Mouse (Mus musculus) hindbrain, postnatal 0 days (tissue): ENCODE measurements around the gene Robo3. TPM values are rescaled to one million over a fixed set of nuclear protein-coding genes. Genes with fewer than 3 reads are reported as not detected.
A peak's percentile ranks its signal among the peaks of the same experiment; 100 is the strongest.

ENCODE experiments used
- ATAC-seq: fragments of 200-750 bp; cut with Nextera tagmentation; 2 replicates; pipeline ENCODE4 v1.8.0; 2017; ENCODE audit warnings: mild to moderate bottlenecking, moderate TSS enrichment, moderate library complexity
- DNase-seq: peaks from one replicate; pipeline ENCODE4 v3.0.0-alpha.2; 2015; ENCODE audit warnings: low spot score
- H3K27ac ChIP-seq: fragments of 300-500 bp; sonication (generic); 2 replicates; pipeline ENCODE4 v1.5.1; 2014; ENCODE audit warnings: mild to moderate bottlenecking
- H3K27me3 ChIP-seq: fragments of 300-500 bp; sonication (generic); 2 replicates; pipeline ENCODE4 v1.6.1; 2014; ENCODE audit warnings: low read length, mixed read lengths; ENCODE audit not compliant: insufficient read depth
- H3K36me3 ChIP-seq: fragments of 300-500 bp; sonication (generic); 2 replicates; pipeline ENCODE4 v1.6.1; 2014; ENCODE audit warnings: low read length, mixed read lengths; ENCODE audit not compliant: insufficient read depth
- H3K4me1 ChIP-seq: fragments of 300-500 bp; sonication (generic); 2 replicates; pipeline ENCODE4 v1.6.1; 2014; ENCODE audit warnings: antibody characterized with exemption, low read length, mixed read lengths; ENCODE audit not compliant: insufficient read depth
- H3K4me2 ChIP-seq: fragments of 300-500 bp; sonication (generic); 2 replicates; pipeline ENCODE4 v1.6.1; 2014; ENCODE audit warnings: low read depth, mild to moderate bottlenecking, low read length, moderate library complexity, mixed read lengths
- H3K4me3 ChIP-seq: fragments of 300-500 bp; sonication (generic); 2 replicates; pipeline ENCODE4 v1.5.1; 2014; ENCODE audit warnings: low read length
- H3K9ac ChIP-seq: fragments of 300-500 bp; sonication (generic); replicated peaks from 2 replicates; pipeline ENCODE4 v1.6.1; 2014; ENCODE audit warnings: mild to moderate bottlenecking, low read length, moderate library complexity, mixed read lengths
- H3K9me3 ChIP-seq: fragments of 300-500 bp; sonication (generic); 2 replicates; pipeline ENCODE4 v1.6.1; 2016; ENCODE audit warnings: low read length, mixed read lengths
- CTCF ChIP-seq: IDR thresholded peaks from 2 replicates; pipeline ENCODE4 v1.5.1; 2016; ENCODE audit warnings: antibody characterized with exemption, control low read depth, low read depth
- WGBS: fragments of 180-500 bp; shearing (Covaris S2); extraction: QIAGEN DNeasy Blood & Tissue Kit; methylation state at CpG from one replicate; pipeline ENCODE4 v1.1.7; 2014; 5-methylcytosine and 5-hydroxymethylcytosine counted together
- polyA plus RNA-seq: library from polyadenylated mRNA; unstranded; fragments of >200 nt; fragmentation: Nextera tagmentation; extraction: Ambion mirVana; gene quantifications from 2 replicates; pipeline ENCODE4 v1.2.1, GENCODE M21; 2015
- total RNA-seq: library from RNA; depleted of rRNA; stranded (reverse); fragments of >200 nt; gene quantifications from 2 replicates; pipeline ENCODE4 v1.2.3, GENCODE M21; 2014; rRNA removed

Robo3 gene
- total RNA-seq = 2.0 and 2.8 TPM in 2 replicates
- 1.5 and 1.6 TPM in 2 replicates for polyA plus RNA-seq

DNA sequence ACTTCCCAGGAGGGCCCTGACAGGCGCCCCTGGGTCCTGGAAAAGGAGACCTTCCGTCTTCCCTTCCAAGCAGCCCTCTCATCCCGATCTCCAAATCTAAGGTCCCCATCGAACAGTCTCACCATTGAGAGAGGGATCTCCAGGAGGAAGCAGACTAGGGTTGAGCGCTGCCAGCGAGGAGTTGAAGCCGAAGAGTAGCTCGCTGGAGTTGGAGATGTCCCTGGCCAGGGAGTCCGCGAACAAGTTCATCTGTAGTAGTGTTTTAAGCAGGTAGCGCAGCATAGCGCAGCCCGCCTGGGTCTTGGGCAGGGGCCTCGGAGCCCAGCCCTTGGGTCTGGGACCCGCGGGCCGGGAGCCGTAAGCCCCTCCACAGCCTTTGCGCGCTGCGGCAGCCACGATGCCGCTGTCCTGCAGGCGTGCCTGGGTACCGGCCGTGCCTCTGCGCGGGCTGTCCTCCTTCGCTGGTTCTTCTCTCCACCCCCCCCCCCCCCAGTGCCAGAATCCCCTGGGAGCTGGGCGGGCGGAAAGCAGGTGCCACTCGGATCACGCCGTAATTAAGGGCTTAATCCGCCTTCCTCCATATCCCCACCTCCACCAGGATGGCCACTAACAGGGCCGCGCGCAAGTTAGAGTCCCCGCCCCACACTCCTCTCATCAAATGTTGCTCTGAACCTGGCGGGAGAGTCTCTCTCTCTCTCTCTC lies at the start of gene Robo3:
Robo3 (minus strand) TSS at position 527 of the 702 bp plus-strand sequence.
- Histone ChIP-seq H3K9ac (no peak within 1 kb of the TSS), H3K4me2 (peak within 1 kb of the TSS; percentile 73), H3K9me3 (no peaks in the 10 kb centered on the region), H3K27me3 (peaks cover 56% of the 10 kb centered on the region), H3K4me3 (peak within 1 kb of the TSS; percentile 37), H3K27ac (no peak within 1 kb of the TSS), H3K4me1 (no peaks in the 10 kb centered on the region; the same call in 1 of the 2 replicates), H3K36me3 (no peaks in the 10 kb centered on the region)
- no peak for TF ChIP-seq CTCF
- DNase-seq = no peak
- no peak for ATAC-seq
- WGBS = under 1% methylated on average over 40 of the region's 40 CpGs

DNA sequence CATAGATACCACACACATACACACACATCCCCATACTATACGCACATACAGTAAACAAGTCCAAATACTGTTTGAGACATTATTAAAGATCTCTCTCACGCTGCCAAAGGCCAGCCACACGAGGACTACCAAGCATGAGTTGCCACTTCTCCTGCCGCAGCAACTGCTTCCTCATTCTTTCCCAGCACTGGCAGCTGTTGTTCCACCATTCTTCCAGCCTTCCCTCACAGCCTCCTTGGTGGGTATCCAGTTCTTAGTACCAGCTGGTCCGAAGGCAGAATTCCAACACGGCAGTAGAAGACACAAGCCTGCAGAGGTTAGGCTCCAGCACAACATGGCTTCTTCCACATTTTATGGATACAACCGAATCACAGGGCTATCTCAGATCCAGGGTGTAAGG lies 41.9 kb upstream of the Robo3 start:
- no peaks in the 10 kb centered on the region for H3K9me3 ChIP-seq
- no peak for ATAC-seq
- H3K4me2 ChIP-seq = no peak overlapping the region
- WGBS = 77% methylated on average over 7 of the region's 7 CpGs
- H3K27me3 ChIP-seq = no peaks in the 10 kb centered on the region
- no peak overlapping the region for H3K9ac ChIP-seq
- H3K27ac ChIP-seq = no peak overlapping the region
- H3K4me3 ChIP-seq = no peak overlapping the region
- H3K4me1 ChIP-seq = no peaks in the 10 kb centered on the region
- no peaks in the 10 kb centered on the region for H3K36me3 ChIP-seq
- no peak for DNase-seq
- TF ChIP-seq CTCF = no peak

DNA sequence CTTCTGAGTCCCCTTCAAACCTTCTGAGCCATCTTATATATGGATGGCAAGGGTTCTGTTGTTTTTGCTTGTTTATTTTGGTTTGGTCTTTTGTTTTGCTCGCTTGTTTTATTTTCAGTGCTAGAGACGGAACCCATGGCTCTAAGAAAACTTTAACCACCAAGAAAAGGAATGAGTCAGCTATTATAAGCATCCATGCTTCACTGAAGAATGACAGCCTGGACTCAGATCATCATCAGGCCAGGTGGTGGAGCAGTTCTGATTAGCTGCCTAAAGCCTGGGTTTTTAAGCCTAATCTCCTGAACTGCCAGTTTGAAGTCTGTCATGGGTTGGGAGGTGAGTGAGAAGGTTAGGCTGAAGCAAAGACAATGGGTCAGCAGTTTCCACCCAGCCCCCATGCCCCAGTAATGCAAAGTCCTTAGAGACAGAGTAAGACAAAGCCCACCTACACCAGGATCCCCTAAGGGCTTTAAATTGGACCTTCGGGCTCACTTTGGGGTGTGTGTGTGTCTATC lies 40.6 kb upstream of the Robo3 start:
- ATAC-seq (no peak), DNase-seq (no peak)
- Histone ChIP-seq H3K9me3 (no peaks in the 10 kb centered on the region), H3K27me3 (no peaks in the 10 kb centered on the region), H3K9ac (no peak overlapping the region), H3K4me1 (no peaks in the 10 kb centered on the region), H3K27ac (no peak overlapping the region), H3K36me3 (no peaks in the 10 kb centered on the region), H3K4me3 (no peak overlapping the region), H3K4me2 (no peak overlapping the region)
- 67% methylated on average over 3 of the region's 3 CpGs for WGBS
- no peak for TF ChIP-seq CTCF

DNA sequence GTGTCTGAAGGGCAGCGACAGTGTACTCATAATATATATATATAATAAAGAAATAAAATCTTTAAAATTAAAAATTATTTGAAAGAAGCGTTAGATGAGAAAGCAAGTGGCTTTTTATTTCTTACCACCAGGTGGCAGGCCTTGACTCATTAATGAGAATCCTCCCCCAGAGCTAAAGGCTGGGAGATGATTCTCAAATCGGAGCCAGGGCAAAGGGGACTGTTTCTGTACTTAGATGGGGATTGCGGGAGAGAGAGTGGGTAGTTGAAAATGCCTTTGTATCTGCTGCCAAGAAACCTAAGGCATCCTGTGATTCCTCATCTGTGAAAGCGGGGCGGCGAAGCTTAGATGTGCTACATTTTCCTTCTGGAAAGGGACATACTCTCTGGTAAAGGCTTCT lies 29.7 kb upstream of the Robo3 start:
- ATAC-seq = no peak
- Histone ChIP-seq H3K27ac (no peak overlapping the region), H3K36me3 (no peaks in the 10 kb centered on the region), H3K9ac (no peak overlapping the region), H3K9me3 (no peaks in the 10 kb centered on the region), H3K4me3 (no peak overlapping the region), H3K4me2 (peak overlapping the region; percentile 35; the same call in 1 of the 2 replicates), H3K27me3 (peaks cover 5% of the 10 kb centered on the region; the same call in 1 of the 2 replicates), H3K4me1 (no peaks in the 10 kb centered on the region)
- peak; percentile 74 for TF ChIP-seq CTCF
- 9% methylated on average over 7 of the region's 7 CpGs for WGBS
- DNase-seq = peak; percentile 84

DNA sequence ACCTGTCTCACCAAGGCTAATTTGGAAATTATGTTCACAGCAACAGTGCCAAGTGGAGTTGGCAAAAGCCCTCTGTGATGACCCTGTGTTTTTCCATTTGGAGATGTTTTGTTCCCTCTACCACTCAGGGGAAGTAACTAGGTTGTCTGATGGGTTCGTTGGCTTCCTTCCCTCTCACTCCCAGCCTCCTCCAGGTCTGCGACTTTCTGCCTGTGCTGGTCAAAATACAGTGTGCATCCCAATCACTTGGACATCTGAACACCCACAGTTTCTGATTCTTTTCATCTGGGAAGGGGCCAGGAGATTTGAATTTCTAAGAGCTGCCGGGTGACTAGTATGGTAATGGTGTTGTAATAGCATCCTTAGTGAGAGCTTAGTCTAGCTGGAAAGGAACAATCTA lies 28.5 kb upstream of the Robo3 start:
- DNase-seq = no peak
- no peak for ATAC-seq
- no peak for TF ChIP-seq CTCF
- Histone ChIP-seq H3K9ac (no peak overlapping the region), H3K27me3 (peaks cover 5% of the 10 kb centered on the region; the same call in 1 of the 2 replicates), H3K9me3 (no peaks in the 10 kb centered on the region), H3K4me1 (no peaks in the 10 kb centered on the region), H3K4me2 (no peak overlapping the region), H3K4me3 (no peak overlapping the region), H3K36me3 (no peaks in the 10 kb centered on the region), H3K27ac (no peak overlapping the region)
- 4% methylated on average over 3 of the region's 3 CpGs for WGBS

DNA sequence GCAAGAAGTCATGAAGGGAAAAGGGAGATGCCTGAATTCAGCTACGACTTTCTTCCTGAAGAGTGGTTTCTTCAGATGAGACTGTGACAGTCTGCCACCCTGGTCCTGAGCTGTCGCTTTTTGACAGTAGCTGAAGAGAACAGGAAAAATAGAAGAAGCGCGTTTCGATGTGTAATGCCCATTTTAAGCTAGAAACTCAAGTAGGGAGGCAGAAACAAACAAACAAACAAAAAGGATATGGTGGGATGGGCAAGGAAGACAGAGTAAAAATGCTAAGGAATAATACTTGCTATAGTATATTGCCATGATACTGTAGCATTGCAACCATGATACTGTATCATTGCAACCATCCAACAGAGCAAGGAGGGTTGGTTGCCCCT lies 27.9 kb upstream of the Robo3 start:
- TF ChIP-seq CTCF = no peak
- Histone ChIP-seq H3K27ac (peak overlapping the region; percentile 72; the same call in 1 of the 2 replicates), H3K4me3 (peak overlapping the region; percentile 58), H3K4me2 (peak overlapping the region; percentile 95), H3K9ac (peak overlapping the region; percentile 71; the same call in 1 of the 2 replicates), H3K36me3 (no peaks in the 10 kb centered on the region), H3K4me1 (0 out of 2 replicates have a peak, but pooled peaks cover 4% of the 10 kb centered on the region), H3K27me3 (peaks cover 5% of the 10 kb centered on the region; the same call in 1 of the 2 replicates), H3K9me3 (no peaks in the 10 kb centered on the region)
- WGBS = 5% methylated on average over 5 of the region's 5 CpGs
- DNase-seq (no peak), ATAC-seq (no peak)
